Comparison of ENCODE assay signal across 19 mouse cellular contexts in genomic region chr11:85746373-85746772, GRCm38 (mm10).
A peak's percentile ranks its signal among the peaks of the same experiment; 100 is the strongest.
DNase-seq lines count a peak whose midpoint lies in the region; ATAC-seq and TF ChIP-seq lines count a peak whose summit lies in the region.
"Had no signal": no experiment of that assay in that cellular context is flagged by ENCODE, and none has a peak within 500 bp of the region (broad histone marks: within the 10 kb centered on the region; RNA-seq: fewer than 3 reads in every experiment).

No protein-coding gene starts in this region.

- no peaks in the 10 kb centered on the region for H3K4me1 ChIP-seq in kidney, adult 2 months (ENCODE audit: control insufficient read depth, insufficient read depth, low read length)
- peaks cover 5% of the 10 kb centered on the region for H3K4me1 ChIP-seq in lung, embryonic 16.5 days (replicated peaks; ENCODE audit: control insufficient read depth, insufficient read depth, low read length)

- no peak for TF ChIP-seq POLR2A in kidney, adult 2 months (IDR thresholded peaks at IDR 0.05; ENCODE audit: low read depth, low read length)

- no peaks in the 10 kb centered on the region for H3K27me3 ChIP-seq in kidney, adult 2 months (replicated peaks; ENCODE audit: control insufficient read depth, insufficient read depth, low read length)
- no peaks in the 10 kb centered on the region for H3K27me3 ChIP-seq in lung, embryonic 16.5 days (ENCODE audit: control insufficient read depth, insufficient read depth, low read depth, low read length)
- H3K27me3 ChIP-seq: Patski had no signal

- H3K9me3 ChIP-seq in lung, embryonic 16.5 days (ENCODE audit: control insufficient read depth, low read length): no peaks in the 10 kb centered on the region
- H3K9me3 ChIP-seq: forebrain, embryonic 10.5 days had no signal

- WGBS in kidney, adult 2 months: 81% methylated on average over 7 of the region's 7 CpGs
- WGBS in lung, embryonic 16.5 days: 67% methylated on average over 7 of the region's 7 CpGs

- no peak overlapping the region for H3K4me2 ChIP-seq in lung, embryonic 16.5 days (ENCODE audit: low read depth, low read length)
- H3K4me2 ChIP-seq: midbrain, embryonic 11.5 days had no signal

- no peak for TF ChIP-seq CTCF in kidney, adult 2 months (conservative IDR thresholded peaks at IDR 0.05; ENCODE audit: insufficient read depth, insufficient read length, low read depth, low read length)

- H3K4me3 ChIP-seq in kidney, adult 2 months (ENCODE audit: insufficient read depth, low read depth, low read length): no peak overlapping the region
- H3K4me3 ChIP-seq in lung, embryonic 16.5 days (ENCODE audit: low read length): no peak overlapping the region
- H3K4me3 ChIP-seq: forebrain, embryonic 10.5 days; layer of hippocampus, adult 2 months; left cerebral cortex, adult 2 months had no signal

- H3K9ac ChIP-seq in lung, embryonic 16.5 days (ENCODE audit: low read length): peak overlapping the region; percentile 21; the same call in 1 of the 2 replicates

- peak; percentile 39; the same call in 1 of the 2 replicates for ATAC-seq in lung, embryonic 16.5 days (ENCODE audit: low read depth)
- ATAC-seq: activated CD4-positive, CD25-positive, alpha-beta regulatory T cell, adult 4 months; inflammation-experienced regulatory T-cells, adult 6 months; Patski had no signal

- no peak overlapping the region for H3K27ac ChIP-seq in kidney, adult 2 months (ENCODE audit: insufficient read depth, low read depth, low read length)
- peak overlapping the region; percentile 48; the same call in 1 of the 2 replicates for H3K27ac ChIP-seq in lung, embryonic 16.5 days (ENCODE audit: low read length)
- H3K27ac ChIP-seq: forebrain, embryonic 10.5 days; layer of hippocampus, adult 2 months; left cerebral cortex, adult 2 months had no signal

- no peaks in the 10 kb centered on the region for H3K36me3 ChIP-seq in kidney, adult 2 months (ENCODE audit: control insufficient read depth, insufficient read depth, low read length)
- H3K36me3 ChIP-seq in lung, embryonic 16.5 days (ENCODE audit: control insufficient read depth, insufficient read depth, low read length): no peaks in the 10 kb centered on the region
- H3K36me3 ChIP-seq: forebrain, embryonic 10.5 days had no signal

- peak; percentile 41 for DNase-seq in kidney, adult 2 months
- no peak for DNase-seq in kidney, adult 18-20 months
- DNase-seq in lung, postnatal 14 days: no peak
- DNase-seq in kidney, postnatal 25 days: peak; percentile 20 to 54
- DNase-seq in lung, postnatal 25 days (ENCODE audit: low spot score): peak; percentile 28
- DNase-seq in neural tube, embryonic 10.5 days (ENCODE audit: extremely low spot score, low spot score): no peak
- DNase-seq: adrenal gland, postnatal 14 days; cerebellum, adult 11-12 months; cerebellum, postnatal 25 days; gastrocnemius, postnatal 10 days; right cerebral cortex, postnatal 25 days had no signal

Comparison
In these comparisons a context has a peak if more than half of its experiments do, and no peak if none do; other contexts are left out.
1. DNase-seq: peak in kidney, adult 2 months (single experiment), kidney, postnatal 25 days (2 of 2) and lung, postnatal 25 days (single experiment); none in kidney, adult 18-20 months (single experiment), lung, postnatal 14 days (single experiment) and neural tube, embryonic 10.5 days (single experiment).